Mouse (Mus musculus) embryonic facial prominence, embryonic 11.5 days (tissue): ENCODE results near the gene Olfr324. TPM values are rescaled to one million over a fixed set of nuclear protein-coding genes. Genes with fewer than 3 reads are reported as not detected.
A peak's percentile ranks its signal among the peaks of the same experiment; 100 is the strongest.

ENCODE experiments used
- ATAC-seq: fragments of 200-750 bp; cut with Nextera tagmentation; replicated peaks from 2 replicates; pipeline ENCODE4 v1.8.0; 2017; ENCODE audit warnings: low read depth; ENCODE audit not compliant: insufficient number of reproducible peaks, low FRiP score, low TSS enrichment
- DNase-seq: peaks from one replicate; pipeline ENCODE4 v3.0.0-alpha.2; 2015; ENCODE audit warnings: low spot score
- H3K27ac ChIP-seq: fragments of 300-500 bp; sonication (generic); replicated peaks from 2 replicates; pipeline ENCODE4 v1.5.1; 2014; ENCODE audit warnings: mild to moderate bottlenecking, low read depth, low read length, control low read depth
- H3K27me3 ChIP-seq: fragments of 300-500 bp; sonication (generic); 2 replicates; pipeline ENCODE4 v1.6.1; 2014; ENCODE audit warnings: mild to moderate bottlenecking, low read length, moderate library complexity, mixed read lengths; ENCODE audit not compliant: control insufficient read depth, insufficient read depth
- H3K36me3 ChIP-seq: fragments of 300-500 bp; sonication (generic); replicated peaks from 2 replicates; pipeline ENCODE4 v1.6.1; 2014; ENCODE audit warnings: low read depth, mild to moderate bottlenecking, low read length, moderate library complexity, mixed read lengths; ENCODE audit not compliant: control insufficient read depth, insufficient read depth
- H3K4me1 ChIP-seq: fragments of 300-500 bp; sonication (generic); 2 replicates; pipeline ENCODE4 v1.6.1; 2014; ENCODE audit warnings: low read length, mixed read lengths; ENCODE audit not compliant: control insufficient read depth, insufficient read depth
- H3K4me2 ChIP-seq: fragments of 300-500 bp; sonication (generic); 2 replicates; pipeline ENCODE4 v1.6.1; 2014; ENCODE audit warnings: low read depth, mild to moderate bottlenecking, control low read depth, low read length, moderate library complexity
- H3K4me3 ChIP-seq: fragments of 300-500 bp; sonication (generic); 2 replicates; pipeline ENCODE4 v1.5.1; 2014; ENCODE audit warnings: low read depth, low read length, control low read depth
- H3K9ac ChIP-seq: fragments of 300-500 bp; sonication (generic); replicated peaks from 2 replicates; pipeline ENCODE4 v1.6.1; 2014; ENCODE audit warnings: mild to moderate bottlenecking, control low read depth, low read length
- H3K9me3 ChIP-seq: fragments of 300-500 bp; sonication (generic); replicated peaks from 2 replicates; pipeline ENCODE4 v1.6.1; 2016; ENCODE audit warnings: mild to moderate bottlenecking, low read length, inconsistent platforms, mixed read lengths; ENCODE audit not compliant: control insufficient read depth
- WGBS: fragments of 180-500 bp; shearing (Covaris S2); extraction: QIAGEN DNeasy Blood & Tissue Kit; methylation state at CpG from one replicate; pipeline ENCODE4 v1.1.7; 2014; 5-methylcytosine and 5-hydroxymethylcytosine counted together
- polyA plus RNA-seq: library from polyadenylated mRNA; unstranded; fragments of >200 nt; fragmentation: Nextera tagmentation; extraction: Ambion mirVana; gene quantifications from 2 replicates; pipeline ENCODE4 v1.2.1, GENCODE M21; 2014

The Olfr324 gene
- polyA plus RNA-seq, 1 experiment from 2014 or later: not detected

DNA sequence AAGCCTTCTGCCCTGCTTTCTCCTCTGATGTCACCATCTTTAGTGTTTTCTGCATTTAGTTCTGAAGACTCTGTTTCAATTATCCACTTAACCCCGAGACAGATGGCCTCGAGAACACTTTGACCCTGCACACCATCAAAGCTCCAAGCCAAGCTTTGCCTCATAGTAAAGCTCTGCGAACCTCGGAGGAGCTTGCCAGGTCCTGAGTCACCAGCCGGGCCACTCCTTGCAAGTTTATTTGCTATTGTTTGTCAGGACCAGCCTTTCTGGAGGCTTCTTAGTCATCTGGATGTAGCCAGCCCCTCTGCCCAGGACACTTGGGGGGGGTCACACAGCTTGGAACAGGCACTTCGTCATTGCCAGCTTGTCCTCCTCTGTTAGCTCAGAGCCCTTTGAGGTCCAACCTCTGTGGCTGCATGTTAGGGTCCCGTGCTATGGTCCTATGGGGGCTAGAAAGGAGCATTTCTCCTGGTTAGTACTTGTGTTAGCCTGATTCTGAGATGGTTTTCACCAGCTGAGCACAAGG lies 43.3 kb downstream of the Olfr324 start:
- Histone ChIP-seq H3K4me3 (no peak overlapping the region), H3K36me3 (no peaks in the 10 kb centered on the region), H3K27ac (no peak overlapping the region), H3K4me2 (no peak overlapping the region), H3K4me1 (no peaks in the 10 kb centered on the region), H3K27me3 (no peaks in the 10 kb centered on the region; the same call in 1 of the 2 replicates), H3K9ac (no peak overlapping the region), H3K9me3 (no peaks in the 10 kb centered on the region)
- no peak for DNase-seq
- 41% methylated on average over 7 of the region's 7 CpGs for WGBS
- ATAC-seq: no peak

GRCm38 (mm10) chr11:58640272-58640867 lies 45.5 kb downstream of the Olfr324 start, which contains the start of gene Trim58:
Gene Trim58 (plus strand): TSS chr11:58640465.
- 0 out of 2 replicates have a peak, but pooled peaks have one; percentile 40 for ATAC-seq
- H3K9me3 ChIP-seq: no peaks in the 10 kb centered on the region
- H3K9ac ChIP-seq: peak within 1 kb of the TSS; percentile 36
- no peaks in the 10 kb centered on the region; the same call in 1 of the 2 replicates for H3K27me3 ChIP-seq
- peak within 1 kb of the TSS; percentile 80 for H3K4me2 ChIP-seq
- H3K4me3 ChIP-seq: peak within 1 kb of the TSS; percentile 31
- H3K27ac ChIP-seq: no peak within 1 kb of the TSS
- H3K36me3 ChIP-seq: no peaks in the 10 kb centered on the region
- peak; percentile 30 for DNase-seq
- no peaks in the 10 kb centered on the region for H3K4me1 ChIP-seq
- 4% methylated on average over 31 of the region's 34 CpGs for WGBS

DNA sequence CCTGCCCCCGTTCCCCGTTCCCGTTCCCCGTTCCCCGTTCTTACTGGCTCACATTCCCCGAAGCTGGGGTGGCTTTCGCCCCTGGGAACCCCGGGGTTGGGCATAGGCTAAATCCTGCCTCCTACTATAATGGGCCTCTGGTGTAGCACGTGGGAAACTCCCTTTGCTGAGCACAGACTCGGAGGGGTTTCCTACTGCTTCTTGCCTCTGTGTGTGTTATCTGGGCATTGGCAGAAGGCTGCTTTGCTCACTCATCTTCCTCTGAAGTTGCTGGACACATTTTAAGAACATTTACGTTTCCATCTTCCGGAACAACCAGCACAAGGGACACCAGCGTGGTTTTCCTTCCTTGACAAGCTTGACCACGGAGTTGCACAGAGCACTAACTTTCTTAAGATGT lies 46.1 kb downstream of the Olfr324 start:
- no peaks in the 10 kb centered on the region; the same call in 1 of the 2 replicates for H3K27me3 ChIP-seq
- H3K9ac ChIP-seq: no peak overlapping the region
- no peak for ATAC-seq
- H3K4me1 ChIP-seq: no peaks in the 10 kb centered on the region
- H3K27ac ChIP-seq: no peak overlapping the region
- no peaks in the 10 kb centered on the region for H3K9me3 ChIP-seq
- H3K36me3 ChIP-seq: no peaks in the 10 kb centered on the region
- peak overlapping the region; percentile 31; the same call in 1 of the 2 replicates for H3K4me3 ChIP-seq
- 28% methylated on average over 14 of the region's 14 CpGs for WGBS
- no peak overlapping the region for H3K4me2 ChIP-seq
- DNase-seq: no peak

- H3K27me3 ChIP-seq: no peaks in the 10 kb centered on the region; the same call in 1 of the 2 replicates
- H3K9me3 ChIP-seq: no peaks in the 10 kb centered on the region
- H3K9ac ChIP-seq: no peak overlapping the region
- no peak overlapping the region for H3K4me2 ChIP-seq
- H3K36me3 ChIP-seq: no peaks in the 10 kb centered on the region
- no peak overlapping the region for H3K4me3 ChIP-seq
- no peaks in the 10 kb centered on the region for H3K4me1 ChIP-seq
- DNase-seq: no peak
- 83% methylated on average over 13 of the region's 13 CpGs for WGBS
- H3K27ac ChIP-seq: no peak overlapping the region
- no peak for ATAC-seq
Observed at GRCm38 (mm10) chr11:58641638-58642358, 46.9 kb downstream of the Olfr324 start.

DNA sequence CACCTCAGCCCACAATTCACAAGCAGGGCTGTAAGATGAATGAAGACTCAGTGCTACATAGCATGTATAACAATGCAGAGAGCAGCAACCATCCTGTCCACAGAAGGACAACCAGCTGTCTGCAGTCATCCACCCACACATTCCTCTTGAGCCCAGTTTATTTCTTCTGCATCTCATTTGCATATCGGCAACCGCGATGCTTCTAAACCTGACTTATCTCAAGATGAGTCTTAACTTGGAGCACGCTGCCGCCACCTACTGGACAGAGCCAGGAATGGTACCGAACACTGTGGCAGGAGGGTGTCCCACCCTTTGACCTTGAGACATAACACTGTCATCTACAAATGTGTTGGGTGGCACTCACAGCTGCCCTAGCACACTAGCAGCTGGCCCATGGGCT lies 48.4 kb downstream of the Olfr324 start:
- H3K4me3 ChIP-seq: no peak overlapping the region
- H3K27ac ChIP-seq: no peak overlapping the region
- no peaks in the 10 kb centered on the region for H3K36me3 ChIP-seq
- no peaks in the 10 kb centered on the region; the same call in 1 of the 2 replicates for H3K27me3 ChIP-seq
- no peaks in the 10 kb centered on the region for H3K9me3 ChIP-seq
- DNase-seq (peak; percentile 58), ATAC-seq (no peak)
- no peaks in the 10 kb centered on the region for H3K4me1 ChIP-seq
- no peak overlapping the region for H3K4me2 ChIP-seq
- H3K9ac ChIP-seq: no peak overlapping the region
- WGBS: 35% methylated on average over 6 of the region's 6 CpGs

Other genes starting within 250 kb of the Olfr324 start
- not detected in 2 replicates for gene Lypd8, start 216.1 kb upstream of the Olfr324 start, polyA plus RNA-seq
- not detected in 2 replicates for gene 1810065E05Rik, start 174.0 kb upstream of the Olfr324 start, polyA plus RNA-seq
- not detected in 2 replicates for gene Gm12253, start 162.6 kb upstream of the Olfr324 start, polyA plus RNA-seq
- not detected in 2 replicates for gene Lypd9, start 142.2 kb upstream of the Olfr324 start, polyA plus RNA-seq
- not detected in 2 replicates for gene Olfr30, start 132.8 kb upstream of the Olfr324 start, polyA plus RNA-seq
- not detected in 2 replicates for gene Olfr332, start 102.6 kb upstream of the Olfr324 start, polyA plus RNA-seq
- not detected in 2 replicates for gene Olfr331, start 92.5 kb upstream of the Olfr324 start, polyA plus RNA-seq
- gene Olfr330, start 60.3 kb upstream of the Olfr324 start, polyA plus RNA-seq: not detected in 2 replicates
- not detected in 2 replicates for gene Olfr329-ps, start 48.7 kb upstream of the Olfr324 start, polyA plus RNA-seq
- 0.07 TPM in 1 of 2 replicates, not detected in the other for gene Olfr328, start 39.5 kb upstream of the Olfr324 start, polyA plus RNA-seq
- gene Olfr224, start 24.6 kb upstream of the Olfr324 start, polyA plus RNA-seq: not detected in 2 replicates
- gene Olfr325, start 17.4 kb upstream of the Olfr324 start, polyA plus RNA-seq: not detected in 2 replicates
- not detected in 2 replicates for gene 2210407C18Rik, start 21.0 kb downstream of the Olfr324 start, polyA plus RNA-seq
- not detected in 2 replicates for gene Olfr323, start 35.4 kb downstream of the Olfr324 start, polyA plus RNA-seq
- 0.28 and 0.43 TPM in 2 replicates for gene Trim58, start 45.4 kb downstream of the Olfr324 start, polyA plus RNA-seq
- not detected in 2 replicates for gene Olfr322, start 63.7 kb downstream of the Olfr324 start, polyA plus RNA-seq
- not detected in 2 replicates for gene Olfr320, start 86.0 kb downstream of the Olfr324 start, polyA plus RNA-seq
- not detected in 2 replicates for gene Olfr319, start 104.0 kb downstream of the Olfr324 start, polyA plus RNA-seq
- gene Olfr318, start 128.9 kb downstream of the Olfr324 start, polyA plus RNA-seq: not detected in 2 replicates
- gene Olfr317, start 144.1 kb downstream of the Olfr324 start, polyA plus RNA-seq: not detected in 2 replicates
- gene Olfr316, start 157.6 kb downstream of the Olfr324 start, polyA plus RNA-seq: not detected in 2 replicates
- not detected in 2 replicates for gene Olfr315, start 178.1 kb downstream of the Olfr324 start, polyA plus RNA-seq
- gene Olfr314, start 187.8 kb downstream of the Olfr324 start, polyA plus RNA-seq: not detected in 2 replicates
- gene Fam183b, start 206.8 kb downstream of the Olfr324 start, polyA plus RNA-seq: 2.2 and 2.6 TPM in 2 replicates
- not detected in 2 replicates for gene Olfr313, start 219.9 kb downstream of the Olfr324 start, polyA plus RNA-seq
- gene Olfr312, start 234.1 kb downstream of the Olfr324 start, polyA plus RNA-seq: not detected in 2 replicates
- gene Olfr311, start 244.1 kb downstream of the Olfr324 start, polyA plus RNA-seq: not detected in 2 replicates